Mouse (Mus musculus): Measurements from ENCODE around the gene Crb2. TPM values are rescaled to one million over a fixed set of nuclear protein-coding genes. Genes with fewer than 3 reads are reported as not detected.

Crb2 gene
- total RNA-seq, 2 experiments from 2014 or later: not detected

Other genes starting within 250 kb of the Crb2 start
- gene Strbp, start 72.4 kb upstream of the Crb2 start, total RNA-seq (2015): 13.5 and 19.3 TPM in 2 replicates
- gene Strbp, start 72.4 kb upstream of the Crb2 start, total RNA-seq (2017): 15.8 and 22.2 TPM in 2 replicates

All from megakaryocyte, adult 5-6 weeks (primary cell).